Mouse (Mus musculus) midbrain, embryonic 10.5 days (tissue): ENCODE measurements around the gene Tapbpl. TPM values are rescaled to one million over a fixed set of nuclear protein-coding genes. Genes with fewer than 3 reads are reported as not detected.
"Not testable (repeated sequence)": the region's sequence is repeated elsewhere in the genome, so short reads cannot be mapped to it uniquely, and the experiment has no call there.

ENCODE experiments used
- DNase-seq: peaks from one replicate; pipeline ENCODE4 v3.0.0-alpha.2; 2017; ENCODE audit warnings: low spot score
- H3K27ac ChIP-seq: fragments of 300-500 bp; sonication (generic); replicated peaks from 2 replicates; pipeline ENCODE4 v1.5.1; 2016; ENCODE audit warnings: mild to moderate bottlenecking
- H3K27me3 ChIP-seq: fragments of 300-500 bp; sonication (generic); 2 replicates; pipeline ENCODE4 v1.6.1; 2016; ENCODE audit warnings: low read depth, mild to moderate bottlenecking; ENCODE audit not compliant: poor library complexity, severe bottlenecking
- H3K36me3 ChIP-seq: fragments of 300-500 bp; sonication (generic); 2 replicates; pipeline ENCODE4 v1.6.1; 2016; ENCODE audit warnings: mild to moderate bottlenecking, moderate library complexity
- H3K4me1 ChIP-seq: fragments of 300-500 bp; sonication (generic); 2 replicates; pipeline ENCODE4 v1.6.1; 2016
- H3K4me3 ChIP-seq: fragments of 300-500 bp; sonication (generic); 2 replicates; pipeline ENCODE4 v1.5.1; 2016; ENCODE audit warnings: mild to moderate bottlenecking, moderate library complexity
- H3K9me3 ChIP-seq: fragments of 300-500 bp; sonication (generic); replicated peaks from 2 replicates; pipeline ENCODE4 v1.6.1; 2016; ENCODE audit warnings: mild to moderate bottlenecking
- WGBS: fragments of 180-500 bp; shearing (Covaris S2); methylation state at CpG from one replicate; pipeline ENCODE4 v1.1.7; 2016; 5-methylcytosine and 5-hydroxymethylcytosine counted together
- polyA plus RNA-seq: library from polyadenylated mRNA; unstranded; fragments of >200 nt; fragmentation: Nextera tagmentation; extraction: Ambion mirVana; gene quantifications from 2 replicates; pipeline ENCODE4 v1.2.1, GENCODE M21; 2016

Tapbpl gene
- polyA plus RNA-seq, result 1.5 and 2.0 TPM in 2 replicates

GRCm38 (mm10) chr6:125231117-125232044, at the start of gene Tapbpl:
Gene Tapbpl, minus strand, starts transcription at chr6:125231860.
- Histone ChIP-seq H3K27me3 (no peaks in the 10 kb centered on the region), H3K4me3 (peak within 1 kb of the TSS; percentile 59), H3K27ac (peak within 1 kb of the TSS; percentile 81), H3K9me3 (no peaks in the 10 kb centered on the region), H3K4me1 (peaks cover 40% of the 10 kb centered on the region), H3K36me3 (no peaks in the 10 kb centered on the region)
- DNase-seq, result peak; percentile 44
- WGBS, result 8% methylated on average over 16 of the region's 16 CpGs

GRCm38 (mm10) chr6:125279729-125280128, 48.1 kb upstream of the Tapbpl start:
- Histone ChIP-seq H3K4me1 (no peaks in the 10 kb centered on the region), H3K27ac (no peak overlapping the region), H3K36me3 (no peaks in the 10 kb centered on the region), H3K9me3 (no peaks in the 10 kb centered on the region; the same call in 1 of the 2 replicates), H3K4me3 (no peak overlapping the region), H3K27me3 (no peaks in the 10 kb centered on the region)
- 73% methylated on average over 8 of the region's 8 CpGs for WGBS
- DNase-seq, result no peak

GRCm38 (mm10) chr6:125274841-125275563, 43.3 kb upstream of the Tapbpl start:
- Histone ChIP-seq H3K4me1 (peaks cover 8% of the 10 kb centered on the region), H3K4me3 (no peak overlapping the region), H3K27ac (no peak overlapping the region), H3K36me3 (no peaks in the 10 kb centered on the region), H3K9me3 (no peaks in the 10 kb centered on the region), H3K27me3 (peaks cover 24% of the 10 kb centered on the region)
- peak; percentile 22 for DNase-seq
- 60% methylated on average over 15 of the region's 15 CpGs for WGBS

- DNase-seq, result no peak
- Histone ChIP-seq H3K4me1 (peaks cover 8% of the 10 kb centered on the region), H3K27ac (no peak overlapping the region), H3K4me3 (no peak overlapping the region), H3K9me3 (no peaks in the 10 kb centered on the region), H3K36me3 (no peaks in the 10 kb centered on the region), H3K27me3 (peaks cover 24% of the 10 kb centered on the region)
- 81% methylated on average over 10 of the region's 10 CpGs for WGBS
Observed at GRCm38 (mm10) chr6:125272228-125272785, 40.6 kb upstream of the Tapbpl start.

- no peaks in the 10 kb centered on the region for H3K9me3 ChIP-seq
- WGBS, result 20% methylated on average over 17 of the region's 17 CpGs
- peaks cover 24% of the 10 kb centered on the region for H3K27me3 ChIP-seq
- peaks cover 8% of the 10 kb centered on the region for H3K4me1 ChIP-seq
- peak overlapping the region; percentile 32 for H3K4me3 ChIP-seq
- DNase-seq, result peak; percentile 83
- H3K36me3 ChIP-seq, result no peaks in the 10 kb centered on the region
- H3K27ac ChIP-seq, result peak overlapping the region; percentile 74
Observed at GRCm38 (mm10) chr6:125271455-125272227, 40.0 kb upstream of the Tapbpl start.

GRCm38 (mm10) chr6:125268799-125269198, 37.1 kb upstream of the Tapbpl start:
- Histone ChIP-seq H3K36me3 (no peaks in the 10 kb centered on the region), H3K4me1 (peaks cover 8% of the 10 kb centered on the region), H3K9me3 (no peaks in the 10 kb centered on the region), H3K27ac (no peak overlapping the region), H3K4me3 (no peak overlapping the region), H3K27me3 (peaks cover 24% of the 10 kb centered on the region)
- WGBS, result 53% methylated on average over 6 of the region's 6 CpGs
- DNase-seq, result no peak

GRCm38 (mm10) chr6:125267469-125267868, 35.8 kb upstream of the Tapbpl start:
- Histone ChIP-seq H3K4me1 (peaks cover 8% of the 10 kb centered on the region), H3K4me3 (no peak overlapping the region), H3K36me3 (no peaks in the 10 kb centered on the region), H3K27me3 (peaks cover 22% of the 10 kb centered on the region), H3K9me3 (no peaks in the 10 kb centered on the region), H3K27ac (no peak overlapping the region)
- WGBS, result 84% methylated on average over 3 of the region's 3 CpGs
- DNase-seq, result no peak

GRCm38 (mm10) chr6:125266600-125266999, 34.9 kb upstream of the Tapbpl start:
- WGBS, result 75% methylated on average over 6 of the region's 6 CpGs
- not testable (repeated sequence) for H3K4me3 ChIP-seq, H3K4me1 ChIP-seq, H3K36me3 ChIP-seq, H3K27ac ChIP-seq, H3K9me3 ChIP-seq, DNase-seq
- H3K27me3 ChIP-seq, result peaks cover 15% of the 10 kb centered on the region

GRCm38 (mm10) chr6:125266091-125266490, 34.4 kb upstream of the Tapbpl start:
- H3K36me3 ChIP-seq, result no peaks in the 10 kb centered on the region
- no peak overlapping the region for H3K4me3 ChIP-seq
- no peak for DNase-seq
- no peaks in the 10 kb centered on the region for H3K4me1 ChIP-seq
- 79% methylated on average over 13 of the region's 13 CpGs for WGBS
- H3K9me3 ChIP-seq, result no peaks in the 10 kb centered on the region
- peaks cover 11% of the 10 kb centered on the region for H3K27me3 ChIP-seq
- no peak overlapping the region for H3K27ac ChIP-seq

GRCm38 (mm10) chr6:125265239-125265638, 33.6 kb upstream of the Tapbpl start:
- H3K27me3 ChIP-seq, result peaks cover 3% of the 10 kb centered on the region; the same call in 1 of the 2 replicates
- no peak overlapping the region for H3K4me3 ChIP-seq
- 69% methylated on average over 10 of the region's 10 CpGs for WGBS
- H3K27ac ChIP-seq, result no peak overlapping the region
- H3K4me1 ChIP-seq, result no peaks in the 10 kb centered on the region
- H3K9me3 ChIP-seq, result no peaks in the 10 kb centered on the region
- no peak for DNase-seq
- no peaks in the 10 kb centered on the region for H3K36me3 ChIP-seq

- Histone ChIP-seq H3K9me3 (no peaks in the 10 kb centered on the region), H3K4me1 (no peaks in the 10 kb centered on the region), H3K27ac (no peak overlapping the region), H3K27me3 (no peaks in the 10 kb centered on the region), H3K36me3 (no peaks in the 10 kb centered on the region), H3K4me3 (no peak overlapping the region)
- 91% methylated on average over 9 of the region's 9 CpGs for WGBS
- DNase-seq, result no peak
Observed at GRCm38 (mm10) chr6:125264219-125264618, 32.6 kb upstream of the Tapbpl start.

GRCm38 (mm10) chr6:125260006-125260555, 28.4 kb upstream of the Tapbpl start:
- DNase-seq, result no peak
- Histone ChIP-seq H3K4me1 (no peaks in the 10 kb centered on the region), H3K4me3 (no peak overlapping the region), H3K36me3 (no peaks in the 10 kb centered on the region), H3K9me3 (no peaks in the 10 kb centered on the region), H3K27ac (no peak overlapping the region), H3K27me3 (no peaks in the 10 kb centered on the region)
- WGBS, result 87% methylated on average over 10 of the region's 10 CpGs
